Mouse (Mus musculus) liver, embryonic 14.5 days (tissue): Measurements from ENCODE around the gene Vwa5b1.

Source experiments
- CTCF ChIP-seq: IDR thresholded peaks from 2 replicates; pipeline ENCODE4 v1.5.1; 2016; ENCODE audit warnings: antibody characterized with exemption, low read depth, control low read depth
- EP300 ChIP-seq: IDR thresholded peaks from 2 replicates; pipeline ENCODE4 v1.6.1; 2016; ENCODE audit warnings: antibody characterized with exemption, low read depth

DNA sequence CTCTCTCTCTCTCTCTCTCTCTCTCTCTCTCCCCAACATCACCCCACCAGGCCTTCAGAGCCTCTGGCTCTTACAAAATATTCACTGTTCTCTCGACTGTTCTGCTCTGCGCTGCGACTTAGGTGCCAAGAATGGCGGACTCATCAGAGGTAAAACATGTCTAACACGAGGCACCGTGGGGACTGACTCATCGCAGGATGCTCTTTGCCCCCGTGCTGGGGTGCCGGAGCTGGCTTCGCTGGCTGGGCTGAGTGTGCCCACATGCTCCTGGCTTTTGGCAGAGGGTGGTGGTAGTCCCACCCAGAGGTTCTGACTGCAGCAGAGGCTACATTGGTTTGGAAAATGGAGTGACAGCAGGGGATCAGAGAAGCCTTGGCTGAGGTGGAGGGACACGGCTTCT is 89.4 kb downstream of the Vwa5b1 start:
- no peak for TF ChIP-seq CTCF
- TF ChIP-seq EP300, result no peak
